Mouse (Mus musculus): ENCODE data around the gene Ppp1r14c. TPM values are rescaled to one million over a fixed set of nuclear protein-coding genes. Genes with fewer than 3 reads are reported as not detected.

Gene Ppp1r14c
- polyA plus RNA-seq, 1 experiment = 13.4 TPM

DNA sequence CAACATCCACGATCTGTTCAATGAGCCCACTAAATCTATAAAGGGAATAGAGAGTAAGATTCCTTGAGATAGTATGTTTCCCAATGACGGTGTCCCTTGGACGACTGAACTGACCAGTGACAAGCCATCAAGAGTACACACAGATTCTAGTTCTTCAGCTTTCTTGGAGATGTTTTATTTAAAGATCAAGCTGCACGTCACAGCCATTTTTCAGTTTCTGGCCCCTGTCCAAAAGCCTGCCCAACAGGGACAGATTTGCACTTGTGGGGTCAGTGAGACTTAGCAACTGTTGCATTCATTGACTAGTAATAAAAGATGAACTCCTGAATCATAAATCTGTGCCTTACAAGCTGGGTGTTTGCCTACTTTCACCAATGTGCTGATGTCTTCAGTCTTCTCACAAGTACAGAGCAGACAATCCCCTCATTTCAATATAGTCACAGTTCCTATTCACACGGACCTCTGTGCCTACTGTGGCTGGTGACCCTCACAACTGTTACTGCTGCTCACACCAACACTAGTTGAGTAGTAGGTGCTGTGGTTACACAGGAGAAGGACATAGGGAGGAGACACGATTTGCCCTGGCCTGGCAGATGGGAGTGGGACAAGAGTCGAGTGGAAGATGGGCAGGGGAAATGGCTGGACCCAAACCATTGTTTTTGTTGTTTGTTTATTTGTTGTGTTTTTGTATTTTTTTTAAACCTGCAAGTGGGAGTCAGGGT is 37.7 kb downstream of the Ppp1r14c start:
- TF ChIP-seq POLR2A (IDR thresholded peaks at IDR 0.05; ENCODE audit: borderline replicate concordance, insufficient read depth, low read length) (no peak), CTCF (IDR thresholded peaks at IDR 0.05; ENCODE audit: borderline replicate concordance, insufficient read depth, low read depth, low read length) (no peak)
- no peak for DNase-seq
- 79% methylated on average over 7 of the region's 7 CpGs for WGBS
- H3K27ac ChIP-seq (ENCODE audit: insufficient read depth, low read length) = no peak overlapping the region
- H3K4me1 ChIP-seq (ENCODE audit: control insufficient read depth, insufficient read depth, low read length) = 0 out of 2 replicates have a peak, but pooled peaks cover 4% of the 10 kb centered on the region
- no peak overlapping the region for H3K4me3 ChIP-seq (replicated peaks; ENCODE audit: insufficient read depth, low read depth, low read length)
- H3K27me3 ChIP-seq (ENCODE audit: control insufficient read depth, insufficient read depth, low read length) = no peaks in the 10 kb centered on the region

DNA sequence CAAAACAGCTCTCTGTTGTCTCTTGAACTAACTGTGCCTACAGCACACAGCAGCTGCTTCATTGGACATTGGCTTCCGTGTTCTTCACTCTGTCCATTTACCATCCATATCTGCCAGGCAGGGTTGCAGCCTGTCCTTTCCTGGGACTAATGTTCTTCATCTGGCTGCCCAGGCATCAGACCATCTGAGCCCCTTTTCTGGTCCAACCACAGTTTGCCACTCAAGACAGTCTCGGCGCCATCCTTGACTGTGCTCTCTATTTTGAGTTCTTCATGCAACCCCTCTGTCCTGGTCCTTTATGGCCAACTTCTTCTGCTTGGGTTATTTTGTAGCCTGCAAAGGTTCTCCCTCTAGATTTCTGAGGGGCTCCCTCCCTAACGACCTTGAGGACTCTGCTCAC is 38.5 kb downstream of the Ppp1r14c start:
- no peak overlapping the region for H3K4me3 ChIP-seq (replicated peaks; ENCODE audit: insufficient read depth, low read depth, low read length)
- H3K27ac ChIP-seq (ENCODE audit: insufficient read depth, low read length) = no peak overlapping the region
- 80% methylated on average over 4 of the region's 4 CpGs for WGBS
- TF ChIP-seq POLR2A (IDR thresholded peaks at IDR 0.05; ENCODE audit: borderline replicate concordance, insufficient read depth, low read length) (no peak), CTCF (IDR thresholded peaks at IDR 0.05; ENCODE audit: borderline replicate concordance, insufficient read depth, low read depth, low read length) (no peak)
- 0 out of 2 replicates have a peak, but pooled peaks cover 4% of the 10 kb centered on the region for H3K4me1 ChIP-seq (ENCODE audit: control insufficient read depth, insufficient read depth, low read length)
- no peak for DNase-seq
- H3K27me3 ChIP-seq (ENCODE audit: control insufficient read depth, insufficient read depth, low read length) = no peaks in the 10 kb centered on the region

DNA sequence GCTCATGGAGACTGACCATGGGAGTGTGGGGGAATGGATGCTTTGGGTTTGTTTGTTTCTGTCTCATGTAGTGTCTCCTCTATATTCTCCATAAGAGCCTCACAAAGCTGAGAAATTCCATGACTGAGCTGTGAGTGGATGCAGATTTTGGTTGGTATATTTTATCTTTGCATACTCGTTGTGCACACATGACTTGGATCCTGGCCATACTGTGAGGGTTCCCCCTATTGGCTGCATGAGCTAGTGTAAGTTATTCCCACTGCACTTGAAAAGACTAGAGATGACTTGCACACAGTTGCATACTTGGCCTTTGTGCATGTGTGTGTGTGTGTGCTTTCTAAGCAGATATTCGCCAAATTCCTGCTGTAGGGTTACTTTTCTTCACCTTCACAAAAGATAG is 40.4 kb downstream of the Ppp1r14c start:
- Histone ChIP-seq H3K4me3 (replicated peaks; ENCODE audit: insufficient read depth, low read depth, low read length) (no peak overlapping the region), H3K4me1 (ENCODE audit: control insufficient read depth, insufficient read depth, low read length) (peaks cover 10% of the 10 kb centered on the region), H3K27me3 (ENCODE audit: control insufficient read depth, insufficient read depth, low read length) (no peaks in the 10 kb centered on the region), H3K27ac (ENCODE audit: insufficient read depth, low read length) (no peak overlapping the region)
- no peak for DNase-seq
- WGBS = 70% methylated on average over 2 of the region's 2 CpGs
- no peak for TF ChIP-seq POLR2A (IDR thresholded peaks at IDR 0.05; ENCODE audit: borderline replicate concordance, insufficient read depth, low read length)
- TF ChIP-seq CTCF (IDR thresholded peaks at IDR 0.05; ENCODE audit: borderline replicate concordance, insufficient read depth, low read depth, low read length) = peak; percentile 7; the same call in 1 of the 2 replicates

DNA sequence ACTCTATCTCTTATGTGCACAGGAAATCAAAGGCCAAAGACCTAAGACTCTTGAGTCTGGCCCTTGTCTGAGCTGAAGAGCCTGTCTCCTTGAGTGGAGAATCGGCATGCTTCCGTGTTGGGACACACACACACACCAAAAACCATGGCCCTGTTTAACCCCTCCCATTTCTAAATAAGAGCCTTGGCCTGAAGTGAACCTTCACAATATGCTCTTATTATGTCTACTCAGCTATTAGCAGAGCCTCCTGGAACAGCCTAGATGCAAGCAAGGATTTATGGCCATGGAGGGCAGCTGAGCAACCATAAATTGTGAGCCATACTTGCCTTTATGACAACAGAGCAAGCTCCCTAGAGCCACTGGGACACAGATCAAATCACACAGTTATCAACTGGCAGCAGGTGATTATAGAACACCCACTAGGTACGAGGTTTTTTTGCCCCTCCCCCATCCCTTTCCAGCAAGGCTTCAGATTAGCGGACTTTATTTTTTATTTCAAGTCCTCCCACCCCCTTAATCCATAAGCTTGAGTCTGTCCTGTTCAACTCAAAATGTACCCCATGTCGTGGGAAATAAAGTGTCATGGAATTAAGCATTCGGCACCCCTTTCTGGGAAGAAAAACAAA is 42.3 kb downstream of the Ppp1r14c start:
- H3K4me1 ChIP-seq (ENCODE audit: control insufficient read depth, insufficient read depth, low read length) = peaks cover 18% of the 10 kb centered on the region
- TF ChIP-seq POLR2A (IDR thresholded peaks at IDR 0.05; ENCODE audit: borderline replicate concordance, insufficient read depth, low read length) = no peak
- no peak for TF ChIP-seq CTCF (IDR thresholded peaks at IDR 0.05; ENCODE audit: borderline replicate concordance, insufficient read depth, low read depth, low read length)
- WGBS = 77% methylated on average over 6 of the region's 6 CpGs
- no peak overlapping the region for H3K27ac ChIP-seq (ENCODE audit: insufficient read depth, low read length)
- H3K27me3 ChIP-seq (ENCODE audit: control insufficient read depth, insufficient read depth, low read length) = no peaks in the 10 kb centered on the region
- H3K4me3 ChIP-seq (replicated peaks; ENCODE audit: insufficient read depth, low read depth, low read length) = no peak overlapping the region
- DNase-seq = no peak

DNA sequence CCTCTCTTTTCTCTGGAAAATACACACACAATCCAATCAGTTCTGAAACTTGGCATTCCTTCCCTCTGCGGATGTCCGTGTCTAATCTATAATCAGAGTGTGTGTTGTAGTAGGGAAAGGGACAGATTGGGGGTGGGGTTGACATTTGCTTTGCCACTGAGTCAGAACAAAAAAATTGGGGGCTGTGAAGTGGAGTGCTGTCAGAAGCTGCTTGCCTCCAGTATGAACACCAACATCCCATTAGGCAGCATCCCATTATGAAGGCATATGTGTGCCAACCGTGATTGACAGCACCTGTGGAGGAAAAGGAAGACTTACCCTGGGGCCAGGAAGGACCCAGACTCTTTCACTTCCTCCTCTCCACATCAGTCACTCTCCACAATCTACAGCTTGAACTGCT is 42.8 kb downstream of the Ppp1r14c start:
- no peak overlapping the region for H3K4me3 ChIP-seq (replicated peaks; ENCODE audit: insufficient read depth, low read depth, low read length)
- no peak for DNase-seq
- H3K4me1 ChIP-seq (ENCODE audit: control insufficient read depth, insufficient read depth, low read length) = peaks cover 16% of the 10 kb centered on the region
- no peaks in the 10 kb centered on the region for H3K27me3 ChIP-seq (ENCODE audit: control insufficient read depth, insufficient read depth, low read length)
- 83% methylated on average over 3 of the region's 3 CpGs for WGBS
- no peak overlapping the region for H3K27ac ChIP-seq (ENCODE audit: insufficient read depth, low read length)
- no peak for TF ChIP-seq POLR2A (IDR thresholded peaks at IDR 0.05; ENCODE audit: borderline replicate concordance, insufficient read depth, low read length)
- TF ChIP-seq CTCF (IDR thresholded peaks at IDR 0.05; ENCODE audit: borderline replicate concordance, insufficient read depth, low read depth, low read length) = no peak

DNA sequence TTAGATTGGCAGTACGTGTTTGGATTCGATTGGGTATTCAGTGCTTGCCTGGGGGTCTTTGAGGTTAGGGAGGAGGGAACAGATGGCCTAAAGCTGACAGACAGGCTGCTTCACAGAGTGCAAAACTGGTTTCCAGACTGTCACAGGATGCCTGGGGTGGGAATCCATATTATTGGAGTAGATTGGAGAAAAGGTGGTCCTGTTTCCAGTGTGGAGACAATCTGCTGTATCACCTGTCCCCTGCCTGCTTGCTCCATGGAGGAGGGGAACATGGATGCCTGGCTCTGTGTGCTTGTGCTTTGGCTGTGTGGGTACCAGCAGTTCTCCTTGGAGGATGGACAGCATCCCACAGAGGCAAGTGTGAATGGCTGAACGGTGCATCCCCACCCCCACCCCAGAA is 45.4 kb downstream of the Ppp1r14c start:
- H3K27ac ChIP-seq (ENCODE audit: insufficient read depth, low read length) = no peak overlapping the region
- no peak for TF ChIP-seq POLR2A (IDR thresholded peaks at IDR 0.05; ENCODE audit: borderline replicate concordance, insufficient read depth, low read length)
- TF ChIP-seq CTCF (IDR thresholded peaks at IDR 0.05; ENCODE audit: borderline replicate concordance, insufficient read depth, low read depth, low read length) = no peak
- H3K4me1 ChIP-seq (ENCODE audit: control insufficient read depth, insufficient read depth, low read length) = peaks cover 26% of the 10 kb centered on the region
- WGBS = 22% methylated on average over 3 of the region's 3 CpGs
- H3K4me3 ChIP-seq (replicated peaks; ENCODE audit: insufficient read depth, low read depth, low read length) = no peak overlapping the region
- DNase-seq = peak in 1 of 2 experiments; percentile 26
- H3K27me3 ChIP-seq (ENCODE audit: control insufficient read depth, insufficient read depth, low read length) = no peaks in the 10 kb centered on the region

DNA sequence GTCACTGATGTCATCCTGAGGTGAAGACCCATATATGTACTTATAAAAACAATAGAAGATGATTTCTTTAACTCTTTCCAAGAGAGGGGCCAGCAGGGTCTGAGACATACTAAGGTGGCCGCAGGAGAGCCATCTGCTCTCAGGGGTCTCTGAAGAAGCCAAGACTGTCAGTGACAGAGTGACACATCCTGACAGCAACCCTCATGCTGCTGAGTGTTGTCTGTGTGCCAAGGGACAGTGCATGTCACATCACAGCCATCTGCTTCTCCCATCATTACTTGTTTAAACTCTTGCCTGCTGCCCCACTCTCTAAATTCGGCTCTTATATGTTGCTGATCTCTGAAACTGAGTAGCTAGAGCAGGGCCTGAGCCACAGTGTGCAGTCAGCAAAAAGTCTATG is 45.8 kb downstream of the Ppp1r14c start:
- Histone ChIP-seq H3K27me3 (ENCODE audit: control insufficient read depth, insufficient read depth, low read length) (no peaks in the 10 kb centered on the region), H3K4me1 (ENCODE audit: control insufficient read depth, insufficient read depth, low read length) (peaks cover 26% of the 10 kb centered on the region), H3K4me3 (replicated peaks; ENCODE audit: insufficient read depth, low read depth, low read length) (no peak overlapping the region), H3K27ac (ENCODE audit: insufficient read depth, low read length) (no peak overlapping the region)
- TF ChIP-seq CTCF (IDR thresholded peaks at IDR 0.05; ENCODE audit: borderline replicate concordance, insufficient read depth, low read depth, low read length) (no peak), POLR2A (IDR thresholded peaks at IDR 0.05; ENCODE audit: borderline replicate concordance, insufficient read depth, low read length) (no peak)
- 21% methylated on average over 2 of the region's 2 CpGs for WGBS
- DNase-seq = peak in 1 of 2 experiments; percentile 29

DNA sequence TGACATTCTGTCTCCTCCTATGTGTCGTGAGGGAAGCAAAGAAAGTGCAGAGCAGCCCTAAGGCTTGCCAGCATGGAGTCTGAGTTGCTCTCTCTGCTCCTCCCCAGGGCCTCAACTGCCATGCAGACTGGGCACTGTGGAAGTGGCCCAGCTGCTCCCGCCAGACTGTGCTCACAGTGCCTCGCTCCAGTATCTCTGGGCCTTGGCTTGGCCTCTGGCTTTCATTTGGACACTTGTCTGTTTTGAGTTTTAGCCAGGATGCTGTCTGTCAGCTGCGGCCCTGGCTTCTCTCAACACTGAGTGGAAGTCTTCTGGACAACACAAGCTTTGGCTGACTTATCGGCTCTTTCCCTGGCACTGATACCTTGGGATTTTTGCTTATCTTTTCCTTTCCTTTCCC is 49.0 kb downstream of the Ppp1r14c start:
- Histone ChIP-seq H3K27me3 (ENCODE audit: control insufficient read depth, insufficient read depth, low read length) (no peaks in the 10 kb centered on the region), H3K4me3 (replicated peaks; ENCODE audit: insufficient read depth, low read depth, low read length) (no peak overlapping the region), H3K4me1 (ENCODE audit: control insufficient read depth, insufficient read depth, low read length) (peaks cover 26% of the 10 kb centered on the region), H3K27ac (ENCODE audit: insufficient read depth, low read length) (no peak overlapping the region)
- WGBS = 9% methylated on average over 5 of the region's 5 CpGs
- DNase-seq = peak; percentile 66 to 82
- TF ChIP-seq CTCF (IDR thresholded peaks at IDR 0.05; ENCODE audit: borderline replicate concordance, insufficient read depth, low read depth, low read length) (no peak), POLR2A (IDR thresholded peaks at IDR 0.05; ENCODE audit: borderline replicate concordance, insufficient read depth, low read length) (no peak)
